Mouse (Mus musculus) heart, postnatal 0 days (tissue): ENCODE results near the gene Fam234b. TPM values are rescaled to one million over a fixed set of nuclear protein-coding genes. Genes with fewer than 3 reads are reported as not detected.

Experiments used
- ATAC-seq: fragments of 200-750 bp; cut with Nextera tagmentation; 2 replicates; pipeline ENCODE4 v1.8.0; 2017; ENCODE audit warnings: low read depth, moderate number of reproducible peaks, moderate library complexity; ENCODE audit not compliant: insufficient read depth
- DNase-seq: peaks from one replicate; pipeline ENCODE4 v3.0.0-alpha.2; 2016; ENCODE audit warnings: low spot score
- H3K27ac ChIP-seq: fragments of 300-500 bp; sonication (generic); 2 replicates; pipeline ENCODE4 v1.5.1; 2014; ENCODE audit warnings: low read depth, mild to moderate bottlenecking
- H3K27me3 ChIP-seq: fragments of 300-500 bp; sonication (generic); 2 replicates; pipeline ENCODE4 v1.6.1; 2014; ENCODE audit warnings: low read length, mixed read lengths; ENCODE audit not compliant: control insufficient read depth, insufficient read depth
- H3K36me3 ChIP-seq: fragments of 300-500 bp; sonication (generic); replicated peaks from 2 replicates; pipeline ENCODE4 v1.6.1; 2014; ENCODE audit warnings: low read length, mixed read lengths; ENCODE audit not compliant: control insufficient read depth, insufficient read depth
- H3K4me1 ChIP-seq: fragments of 300-500 bp; sonication (generic); 2 replicates; pipeline ENCODE4 v1.6.1; 2014; ENCODE audit warnings: antibody characterized with exemption; ENCODE audit not compliant: control insufficient read depth, insufficient read depth
- H3K4me2 ChIP-seq: fragments of 300-500 bp; sonication (generic); 2 replicates; pipeline ENCODE4 v1.6.1; 2014; ENCODE audit warnings: low read depth, mild to moderate bottlenecking, low read length, moderate library complexity
- H3K4me3 ChIP-seq: fragments of 300-500 bp; sonication (generic); 2 replicates; pipeline ENCODE4 v1.5.1; 2014; ENCODE audit warnings: low read depth, low read length
- H3K9ac ChIP-seq: fragments of 300-500 bp; sonication (generic); replicated peaks from 2 replicates; pipeline ENCODE4 v1.6.1; 2014; ENCODE audit warnings: low read depth, low read length, mixed read lengths
- H3K9me3 ChIP-seq: fragments of 300-500 bp; sonication (generic); replicated peaks from 2 replicates; pipeline ENCODE4 v1.6.1; 2016; ENCODE audit warnings: low read length; ENCODE audit not compliant: control insufficient read depth
- CTCF ChIP-seq: IDR thresholded peaks from 2 replicates; pipeline ENCODE4 v1.5.1; 2016; ENCODE audit warnings: antibody characterized with exemption, control low read depth, low read depth
- EP300 ChIP-seq: IDR thresholded peaks from 2 replicates; pipeline ENCODE4 v1.6.1; 2016; ENCODE audit warnings: antibody characterized with exemption, low read depth
- WGBS: fragments of 180-500 bp; shearing (Covaris S2); extraction: QIAGEN DNeasy Blood & Tissue Kit; methylation state at CpG from one replicate; pipeline ENCODE4 v1.1.7; 2014; 5-methylcytosine and 5-hydroxymethylcytosine counted together
- polyA plus RNA-seq: library from polyadenylated mRNA; unstranded; fragments of >200 nt; fragmentation: Nextera tagmentation; extraction: Ambion mirVana; gene quantifications from 2 replicates; pipeline ENCODE4 v1.2.1, GENCODE M21; 2015
- total RNA-seq: library from RNA; depleted of rRNA; stranded (reverse); fragments of >200 nt; gene quantifications from 2 replicates; pipeline ENCODE4 v1.2.3, GENCODE M21; 2014; ENCODE audit warnings: low replicate concordance

Gene Fam234b
- total and polyA plus RNA-seq, 2 experiments from 2014 or later = 3.7 to 4.5 TPM

DNA sequence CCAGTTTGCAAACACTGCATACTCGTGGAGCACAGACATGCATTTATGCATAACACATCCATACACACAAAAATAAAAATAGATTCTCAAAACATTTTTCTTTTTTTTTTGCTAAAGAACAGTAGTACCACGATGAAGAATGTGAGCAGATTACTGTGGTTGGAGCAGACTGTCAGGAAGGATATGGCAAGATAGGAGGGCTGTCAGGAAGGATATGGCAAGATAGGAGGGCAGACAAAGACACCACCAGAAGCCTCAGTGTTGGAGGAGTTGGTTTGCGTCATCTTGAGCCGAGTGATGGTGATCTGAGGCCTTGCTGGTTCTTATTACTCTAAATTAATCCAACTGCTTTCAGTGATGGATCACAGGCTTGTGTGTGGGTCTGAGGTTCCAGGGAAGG, 34.9 kb upstream of the Fam234b start:
- H3K36me3 ChIP-seq = no peaks in the 10 kb centered on the region
- no peak overlapping the region for H3K4me2 ChIP-seq
- TF ChIP-seq CTCF (no peak), EP300 (no peak)
- no peak overlapping the region for H3K9ac ChIP-seq
- no peak overlapping the region for H3K4me3 ChIP-seq
- no peaks in the 10 kb centered on the region for H3K27me3 ChIP-seq
- H3K9me3 ChIP-seq = no peaks in the 10 kb centered on the region
- H3K27ac ChIP-seq = no peak overlapping the region
- DNase-seq = no peak
- 54% methylated on average over 4 of the region's 4 CpGs for WGBS
- ATAC-seq = no peak
- peaks cover 4% of the 10 kb centered on the region; the same call in 1 of the 2 replicates for H3K4me1 ChIP-seq

DNA sequence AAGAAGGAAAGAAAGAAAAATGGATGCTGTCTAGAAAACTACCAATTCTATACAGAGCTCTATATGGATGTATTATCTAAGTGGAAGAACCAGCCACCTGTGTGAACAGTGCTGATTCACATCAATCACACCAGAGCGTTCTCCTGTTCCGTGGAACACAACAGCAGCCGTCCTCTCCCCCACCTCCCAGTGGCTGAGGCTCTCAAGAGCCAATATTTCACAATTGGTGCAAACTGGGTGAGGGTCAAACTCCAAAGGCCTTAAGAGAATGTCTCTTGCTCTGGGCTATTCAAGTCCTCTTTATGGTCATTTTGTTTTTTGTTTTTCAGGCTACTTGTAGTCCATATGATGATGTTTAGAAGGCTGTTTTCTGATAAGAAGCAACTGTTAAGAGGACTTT, 32.6 kb upstream of the Fam234b start:
- no peaks in the 10 kb centered on the region for H3K27me3 ChIP-seq
- H3K4me1 ChIP-seq = peaks cover 4% of the 10 kb centered on the region; the same call in 1 of the 2 replicates
- H3K36me3 ChIP-seq = no peaks in the 10 kb centered on the region
- TF ChIP-seq CTCF = no peak
- no peak for TF ChIP-seq EP300
- no peak overlapping the region for H3K27ac ChIP-seq
- H3K4me3 ChIP-seq = no peak overlapping the region
- H3K9ac ChIP-seq = no peak overlapping the region
- H3K4me2 ChIP-seq = no peak overlapping the region
- 91% methylated on average over 3 of the region's 3 CpGs for WGBS
- DNase-seq = no peak
- no peak for ATAC-seq
- no peaks in the 10 kb centered on the region for H3K9me3 ChIP-seq

DNA sequence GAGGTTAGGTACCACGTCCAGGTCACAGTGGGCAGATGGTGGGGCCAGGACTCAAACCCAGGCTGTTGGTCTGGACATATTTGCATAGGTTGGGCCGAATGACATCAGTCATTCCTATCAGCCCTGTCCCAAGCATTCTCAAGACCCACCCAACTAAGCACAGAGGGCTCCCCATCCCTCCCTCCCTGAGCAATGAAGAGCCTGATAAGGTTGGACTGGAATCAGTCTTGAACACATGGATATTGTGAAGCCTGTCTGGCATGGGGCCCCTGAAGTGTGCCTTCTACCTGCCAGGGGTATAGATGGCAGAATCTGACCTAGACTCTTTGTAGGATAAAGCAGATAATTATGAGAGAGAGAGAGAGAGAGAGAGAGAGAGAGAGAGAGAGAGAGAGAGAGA, 32.1 kb upstream of the Fam234b start:
- H3K27me3 ChIP-seq = no peaks in the 10 kb centered on the region
- H3K4me3 ChIP-seq = no peak overlapping the region
- 72% methylated on average over 2 of the region's 2 CpGs for WGBS
- H3K27ac ChIP-seq = no peak overlapping the region
- no peaks in the 10 kb centered on the region for H3K36me3 ChIP-seq
- H3K9me3 ChIP-seq = no peaks in the 10 kb centered on the region
- no peak overlapping the region for H3K9ac ChIP-seq
- DNase-seq (no peak), ATAC-seq (no peak)
- TF ChIP-seq CTCF (no peak), EP300 (no peak)
- no peak overlapping the region for H3K4me2 ChIP-seq
- H3K4me1 ChIP-seq = peaks cover 4% of the 10 kb centered on the region; the same call in 1 of the 2 replicates

DNA sequence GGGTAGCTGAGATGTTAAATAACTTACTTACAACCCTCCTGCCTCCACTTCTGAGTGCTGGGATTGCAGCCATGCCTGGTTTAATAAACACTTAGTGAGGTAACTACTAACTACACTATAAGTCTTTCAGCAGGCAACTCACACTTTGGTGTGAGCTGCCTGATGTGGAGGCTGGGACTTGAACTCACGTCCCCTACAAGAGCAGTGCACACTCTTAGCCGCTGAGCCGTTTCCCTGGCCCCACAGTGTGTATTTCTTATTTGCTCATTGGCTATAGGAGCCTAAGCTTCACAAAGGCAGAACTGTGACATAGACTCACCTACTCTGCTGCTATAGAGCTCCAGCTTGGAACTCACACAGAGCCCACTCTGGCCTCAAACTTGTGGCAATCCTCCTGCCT, 31.5 kb upstream of the Fam234b start:
- no peak overlapping the region for H3K4me3 ChIP-seq
- no peaks in the 10 kb centered on the region for H3K36me3 ChIP-seq
- H3K9me3 ChIP-seq = no peaks in the 10 kb centered on the region
- peaks cover 4% of the 10 kb centered on the region; the same call in 1 of the 2 replicates for H3K4me1 ChIP-seq
- TF ChIP-seq CTCF = no peak
- TF ChIP-seq EP300 = no peak
- no peak overlapping the region for H3K9ac ChIP-seq
- WGBS = 93% methylated on average over 3 of the region's 3 CpGs
- H3K27ac ChIP-seq = no peak overlapping the region
- ATAC-seq (no peak), DNase-seq (no peak)
- no peak overlapping the region for H3K4me2 ChIP-seq
- no peaks in the 10 kb centered on the region for H3K27me3 ChIP-seq

DNA sequence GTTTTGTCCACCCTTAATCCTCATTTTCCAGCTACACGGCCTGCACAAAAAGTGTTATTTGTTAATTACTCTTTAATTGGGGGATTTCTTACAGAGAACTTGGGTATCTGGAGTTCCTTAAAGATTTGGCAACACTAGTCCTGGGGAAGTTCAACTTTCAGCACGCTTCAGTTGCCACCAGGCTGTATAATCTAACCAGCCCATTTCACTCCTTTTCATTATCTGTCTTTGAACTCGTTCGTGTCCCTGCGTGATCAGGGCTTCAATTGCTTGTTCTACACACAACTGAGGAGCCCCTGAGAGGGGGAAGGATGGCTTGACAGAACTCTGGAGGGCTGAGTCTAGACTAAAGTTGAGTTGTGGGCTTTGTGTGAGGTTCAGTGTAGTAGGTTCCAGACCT, 31.1 kb upstream of the Fam234b start:
- Histone ChIP-seq H3K4me3 (no peak overlapping the region), H3K9ac (no peak overlapping the region)
- ATAC-seq = no peak

More for the DNA sequence above, 31.1 kb upstream of the Fam234b start:
- peaks cover 4% of the 10 kb centered on the region; the same call in 1 of the 2 replicates for H3K4me1 ChIP-seq
- no peak for TF ChIP-seq EP300
- TF ChIP-seq CTCF = no peak
- no peak for DNase-seq
- H3K9me3 ChIP-seq = no peaks in the 10 kb centered on the region
- H3K4me2 ChIP-seq = no peak overlapping the region
- WGBS = 66% methylated on average over 5 of the region's 5 CpGs
- no peaks in the 10 kb centered on the region for H3K36me3 ChIP-seq
- H3K27ac ChIP-seq = no peak overlapping the region
- H3K27me3 ChIP-seq = no peaks in the 10 kb centered on the region
